Mouse (Mus musculus) neutrophil, adult 65 days (primary cell): ENCODE results near the gene Klk12. TPM values are rescaled to one million over a fixed set of nuclear protein-coding genes. Genes with fewer than 3 reads are reported as not detected.

Experiments used
- total RNA-seq: library from RNA; stranded (reverse); gene quantifications from 2 replicates; pipeline ENCODE4 v1.2.4, GENCODE M21; 2023

Gene Klk12
- total RNA-seq: not detected in 2 replicates

DNA sequence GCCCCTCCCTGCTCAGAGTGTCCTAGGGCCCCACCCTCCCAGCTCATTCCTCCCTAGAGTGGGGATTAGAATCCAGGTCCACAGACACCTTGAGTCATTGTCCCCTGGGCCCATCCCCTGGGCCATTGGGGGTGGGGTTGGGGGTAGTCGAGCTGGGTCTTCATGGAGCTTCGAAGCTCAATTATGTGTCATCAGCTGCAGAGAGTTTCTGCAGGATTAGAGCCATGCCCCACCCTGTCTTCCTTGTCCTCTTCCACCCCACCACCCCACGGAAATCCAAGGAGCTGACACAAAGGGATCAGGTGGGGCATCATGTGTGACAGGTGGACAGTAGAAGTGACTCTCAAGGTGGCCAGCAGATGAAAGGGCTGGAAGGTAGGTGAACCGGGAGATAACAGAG lies at the start of gene Klk12:
Klk12 (plus strand) TSS at position 301 of the 400 bp plus-strand sequence.

DNA sequence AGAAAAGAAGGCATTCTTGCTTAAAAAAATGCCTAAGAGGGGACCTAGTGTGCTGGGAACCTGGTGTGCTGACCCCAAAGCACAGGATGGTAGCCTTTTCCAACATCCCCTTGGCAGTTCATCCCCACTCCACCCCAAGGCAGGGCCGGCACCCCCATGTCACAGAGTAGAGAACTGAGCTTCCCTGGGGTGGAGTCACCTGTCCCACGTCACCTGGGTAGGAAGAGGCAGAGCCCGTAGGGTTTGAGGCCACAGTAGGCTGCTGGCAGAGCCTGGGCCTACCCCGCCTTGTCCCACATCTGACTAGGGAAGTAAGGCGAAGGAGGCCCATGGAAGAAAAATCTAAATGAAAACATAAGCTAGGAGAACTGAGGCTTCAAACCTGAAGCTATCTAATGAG lies 5.7 kb downstream of the Klk12 start, which contains the start of gene Klk11:
Klk11 (plus strand) TSS at position 241 of the 400 bp plus-strand sequence.

DNA sequence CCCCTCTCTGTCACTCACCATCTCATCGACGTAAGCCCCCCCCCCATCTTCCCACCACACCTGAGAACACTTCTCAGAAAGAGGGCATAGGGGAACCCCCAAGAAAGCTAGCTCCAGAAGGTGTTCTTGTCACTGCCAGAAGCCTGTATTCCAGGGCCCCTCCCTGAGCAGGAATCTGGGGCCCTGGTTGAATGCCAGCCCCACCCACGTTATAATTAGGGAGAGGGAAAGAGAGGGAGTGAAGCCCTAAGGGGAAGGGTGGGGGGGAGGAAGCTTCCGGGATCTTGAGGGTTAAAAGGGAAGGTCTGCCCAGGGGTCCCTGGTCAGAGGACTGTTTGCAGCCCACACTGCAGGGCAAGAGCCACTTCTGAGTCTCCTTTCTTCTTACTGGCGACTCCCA lies 12.0 kb downstream of the Klk12 start, which contains the start of gene Klk10:
Klk10 (plus strand) TSS at position 290 of the 400 bp plus-strand sequence.

GRCm38 (mm10) chr7:43791591-43791990 lies 22.9 kb downstream of the Klk12 start, which contains the start of gene Klk9:
Klk9 (plus strand) TSS chr7:43791891.

DNA sequence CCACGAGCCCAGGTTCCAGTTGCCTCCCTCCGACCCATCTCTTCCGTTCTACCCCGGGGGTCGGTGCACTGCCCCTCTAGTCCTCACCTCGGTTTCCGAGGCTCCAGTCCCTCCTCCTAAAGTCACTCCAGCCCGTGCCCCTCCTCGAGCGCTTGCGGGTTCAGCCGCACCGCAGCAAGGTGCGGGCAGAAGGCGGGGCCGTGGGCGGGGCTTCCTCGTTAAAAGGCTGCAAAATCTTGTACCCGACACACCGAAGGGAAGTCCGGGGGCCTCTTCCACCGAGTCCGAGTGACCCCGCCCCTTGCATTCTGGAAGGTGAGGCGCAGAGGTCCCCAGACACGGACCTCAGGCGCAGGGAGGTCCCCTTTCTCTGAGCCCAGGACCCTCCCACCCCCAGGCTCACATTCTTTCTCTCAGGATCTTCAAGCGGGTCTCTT lies 28.7 kb downstream of the Klk12 start, which contains the start of gene Klk8:
Klk8 (plus strand) TSS at position 245 of the 437 bp plus-strand sequence.

DNA sequence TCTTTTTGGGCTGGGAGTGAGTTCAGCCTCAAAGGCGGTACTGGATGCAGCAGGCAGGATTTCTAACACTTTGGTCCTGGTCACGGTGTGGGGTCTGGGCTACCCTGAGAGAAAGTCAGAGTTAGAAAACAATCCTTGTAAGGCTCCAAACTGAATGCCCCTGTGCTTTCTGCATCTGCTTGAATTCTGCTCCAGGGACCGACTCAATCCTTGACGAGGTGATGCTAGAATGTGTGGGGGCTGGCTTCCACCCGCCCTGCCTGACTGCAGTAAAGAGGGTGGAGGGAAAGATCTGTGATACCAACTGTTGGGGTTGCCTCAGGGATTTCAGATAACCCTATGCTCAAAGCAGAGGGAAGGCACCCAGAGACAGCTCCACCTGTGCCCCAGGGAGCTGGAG lies 42.3 kb downstream of the Klk12 start, which contains the start of gene Klk7:
Klk7 (plus strand) TSS at position 301 of the 400 bp plus-strand sequence.

Other genes starting within 250 kb of the Klk12 start
- 529 and 701 TPM in 2 replicates for gene Cd33, start 224.5 kb upstream of the Klk12 start, total RNA-seq
- gene Zfp658, start 206.6 kb upstream of the Klk12 start, total RNA-seq: 3.1 and 3.6 TPM in 2 replicates
- 11.0 and 12.6 TPM in 2 replicates for gene Zfp719, start 189.3 kb upstream of the Klk12 start, total RNA-seq
- gene Zfp819, start 161.7 kb upstream of the Klk12 start, total RNA-seq: 0.41 and 0.63 TPM in 2 replicates
- not detected in 2 replicates for gene Ceacam18, start 134.2 kb upstream of the Klk12 start, total RNA-seq
- gene Siglece, start 108.7 kb upstream of the Klk12 start, total RNA-seq: 153 and 158 TPM in 2 replicates
- gene Ctu1, start 96.9 kb upstream of the Klk12 start, total RNA-seq: 2.6 and 3.2 TPM in 2 replicates
- not detected in 2 replicates for gene Klk14, start 78.5 kb upstream of the Klk12 start, total RNA-seq
- gene Klk13, start 56.3 kb upstream of the Klk12 start, total RNA-seq: not detected in 2 replicates
- gene Klk11, start 5.7 kb downstream of the Klk12 start, total RNA-seq: not detected in 2 replicates
- gene Klk10, start 12.1 kb downstream of the Klk12 start, total RNA-seq: not detected in 2 replicates
- gene Klk9, start 23.0 kb downstream of the Klk12 start, total RNA-seq: not detected in 2 replicates
- 1.4 and 1.7 TPM in 2 replicates for gene Klk8, start 28.7 kb downstream of the Klk12 start, total RNA-seq
- gene Klk7, start 42.4 kb downstream of the Klk12 start, total RNA-seq: not detected in 2 replicates
- not detected in 2 replicates for gene Klk6, start 55.6 kb downstream of the Klk12 start, total RNA-seq
- gene Klk5, start 73.1 kb downstream of the Klk12 start, total RNA-seq: not detected in 2 replicates
- gene Klk4, start 112.3 kb downstream of the Klk12 start, total RNA-seq: not detected in 2 replicates
- gene Klk15, start 164.8 kb downstream of the Klk12 start, total RNA-seq: not detected in 2 replicates
- gene Klk1b8, start 181.8 kb downstream of the Klk12 start, total RNA-seq: not detected in 2 replicates
- not detected in 2 replicates for gene Klk1b1, start 197.9 kb downstream of the Klk12 start, total RNA-seq
- not detected in 2 replicates for gene Klk1b9, start 207.2 kb downstream of the Klk12 start, total RNA-seq
- not detected in 2 replicates for gene Klk1b11, start 227.0 kb downstream of the Klk12 start, total RNA-seq
- gene Klk1b26, start 243.3 kb downstream of the Klk12 start, total RNA-seq: not detected in 2 replicates